Mouse (Mus musculus): ENCODE measurements around the gene Idh3g.
"Not testable (repeated sequence)": the region's sequence is repeated elsewhere in the genome, so short reads cannot be mapped to it uniquely, and the experiment has no call there.

The Idh3g gene

GRCm38 (mm10) chrX:73756334-73757140 lies 30.2 kb downstream of the Idh3g start, which contains the start of gene Plxnb3:
TSS of gene Plxnb3 (plus strand) at chrX:73757090.
- DNase-seq (ENCODE audit: low spot score): no peak

GRCm38 (mm10) chrX:73748977-73749376 lies 37.7 kb downstream of the Idh3g start:
- no peak for DNase-seq (ENCODE audit: low spot score)

- no peak for DNase-seq (ENCODE audit: low spot score)
These were observed 41.8 kb downstream of the Idh3g start for GRCm38 (mm10) chrX:73744774-73745481.

GRCm38 (mm10) chrX:73739841-73740240 lies 46.9 kb downstream of the Idh3g start:
- not testable (repeated sequence) for DNase-seq (ENCODE audit: low spot score)

- no peak for DNase-seq (ENCODE audit: low spot score)
These were observed 47.5 kb downstream of the Idh3g start for GRCm38 (mm10) chrX:73739151-73739550.

GRCm38 (mm10) chrX:73738155-73738554 lies 48.5 kb downstream of the Idh3g start:
- no peak for DNase-seq (ENCODE audit: low spot score)

- no peak for DNase-seq (ENCODE audit: low spot score)
These were observed 55.8 kb downstream of the Idh3g start for GRCm38 (mm10) chrX:73730908-73731307.

Measured in MN1 (cell line).